Mouse (Mus musculus) forebrain, embryonic 11.5 days (tissue): ENCODE measurements at regions not wholly inside any gene's neighbourhood (a gene's known extent, or its start where the extent isn't known, plus 50 kb on each side); places are given as distances from the start of the nearest gene placed in this dataset.
A peak's percentile ranks its signal among the peaks of the same experiment; 100 is the strongest.

ENCODE experiments used
- ATAC-seq: fragments of 200-750 bp; cut with Nextera tagmentation; replicated peaks from 2 replicates; pipeline ENCODE4 v1.8.0; 2017; ENCODE audit warnings: moderate TSS enrichment; ENCODE audit not compliant: low FRiP score
- DNase-seq: peaks from one replicate; pipeline ENCODE4 v3.0.0-alpha.2; 2017; ENCODE audit warnings: low spot score
- H3K27ac ChIP-seq: fragments of 300-500 bp; sonication (generic); 2 replicates; pipeline ENCODE4 v1.5.1; 2014; ENCODE audit warnings: low read depth, low read length
- H3K27me3 ChIP-seq: fragments of 300-500 bp; sonication (generic); 2 replicates; pipeline ENCODE4 v1.6.1; 2014; ENCODE audit warnings: mild to moderate bottlenecking, low read length, mixed read lengths; ENCODE audit not compliant: control insufficient read depth, insufficient read depth
- H3K36me3 ChIP-seq: fragments of 300-500 bp; sonication (generic); 2 replicates; pipeline ENCODE4 v1.6.1; 2014; ENCODE audit warnings: mild to moderate bottlenecking, low read length, moderate library complexity, mixed read lengths; ENCODE audit not compliant: control insufficient read depth, insufficient read depth
- H3K4me1 ChIP-seq: fragments of 300-500 bp; sonication (generic); replicated peaks from 2 replicates; pipeline ENCODE4 v1.6.1; 2014; ENCODE audit warnings: low read length, mixed read lengths; ENCODE audit not compliant: control insufficient read depth, insufficient read depth
- H3K4me2 ChIP-seq: fragments of 300-500 bp; sonication (generic); 2 replicates; pipeline ENCODE4 v1.6.1; 2014; ENCODE audit warnings: low read depth, mild to moderate bottlenecking, low read length, moderate library complexity, mixed read lengths; ENCODE audit not compliant: severe bottlenecking
- H3K4me3 ChIP-seq: fragments of 300-500 bp; sonication (generic); 2 replicates; pipeline ENCODE4 v1.5.1; 2014; ENCODE audit warnings: low read depth, low read length
- H3K9ac ChIP-seq: fragments of 300-500 bp; sonication (generic); 2 replicates; pipeline ENCODE4 v1.6.1; 2014; ENCODE audit warnings: low read length
- H3K9me3 ChIP-seq: fragments of 300-500 bp; sonication (generic); 2 replicates; pipeline ENCODE4 v1.6.1; 2016; ENCODE audit warnings: low read length, mixed read lengths; ENCODE audit not compliant: control insufficient read depth
- WGBS: fragments of 180-500 bp; shearing (Covaris S2); extraction: QIAGEN DNeasy Blood & Tissue Kit; methylation state at CpG from one replicate; pipeline ENCODE4 v1.1.7; 2014; 5-methylcytosine and 5-hydroxymethylcytosine counted together

GRCm38 (mm10) chr8:12036349-12036748 is 196.1 kb downstream of the Tex29 start:
- 79% methylated on average over 3 of the region's 3 CpGs for WGBS
- H3K4me1 ChIP-seq = peaks cover 2% of the 10 kb centered on the region; the same call in 1 of the 2 replicates
- DNase-seq (no peak), ATAC-seq (no peak)
- H3K9me3 ChIP-seq = no peaks in the 10 kb centered on the region
- no peaks in the 10 kb centered on the region for H3K27me3 ChIP-seq
- no peak overlapping the region for H3K4me2 ChIP-seq
- H3K4me3 ChIP-seq = no peak overlapping the region
- no peak overlapping the region for H3K9ac ChIP-seq
- H3K27ac ChIP-seq = no peak overlapping the region
- no peaks in the 10 kb centered on the region for H3K36me3 ChIP-seq

GRCm38 (mm10) chr8:12040924-12041323 is 200.7 kb downstream of the Tex29 start:
- Histone ChIP-seq H3K36me3 (no peaks in the 10 kb centered on the region), H3K9me3 (no peaks in the 10 kb centered on the region), H3K4me1 (no peaks in the 10 kb centered on the region), H3K4me3 (no peak overlapping the region), H3K9ac (no peak overlapping the region), H3K4me2 (no peak overlapping the region), H3K27me3 (no peaks in the 10 kb centered on the region), H3K27ac (no peak overlapping the region)
- DNase-seq (no peak), ATAC-seq (no peak)
- WGBS = 88% methylated on average over 3 of the region's 3 CpGs

GRCm38 (mm10) chr8:12041662-12042061 is 201.4 kb downstream of the Tex29 start:
- WGBS = 75% methylated on average over 6 of the region's 6 CpGs

GRCm38 (mm10) chr8:12050841-12051240 is 210.6 kb downstream of the Tex29 start:
- ATAC-seq (no peak; the same call in 1 of the 2 replicates), DNase-seq (no peak)
- Histone ChIP-seq H3K27me3 (no peaks in the 10 kb centered on the region; the same call in 1 of the 2 replicates), H3K36me3 (no peaks in the 10 kb centered on the region), H3K4me3 (no peak overlapping the region), H3K9me3 (no peaks in the 10 kb centered on the region), H3K9ac (no peak overlapping the region), H3K4me2 (no peak overlapping the region), H3K27ac (no peak overlapping the region), H3K4me1 (peaks cover 11% of the 10 kb centered on the region)
- 12% methylated on average over 5 of the region's 5 CpGs for WGBS

More at GRCm38 (mm10) chr8:12041662-12042061, 201.4 kb downstream of the Tex29 start:
- no peaks in the 10 kb centered on the region for H3K9me3 ChIP-seq
- H3K4me2 ChIP-seq = no peak overlapping the region
- no peak for DNase-seq
- H3K4me1 ChIP-seq = no peaks in the 10 kb centered on the region
- no peak overlapping the region for H3K9ac ChIP-seq
- H3K27ac ChIP-seq = no peak overlapping the region
- H3K36me3 ChIP-seq = no peaks in the 10 kb centered on the region
- no peak overlapping the region for H3K4me3 ChIP-seq
- no peaks in the 10 kb centered on the region for H3K27me3 ChIP-seq
- no peak for ATAC-seq

- Histone ChIP-seq H3K4me1 (peaks cover 11% of the 10 kb centered on the region), H3K36me3 (no peaks in the 10 kb centered on the region), H3K4me2 (no peak overlapping the region), H3K9ac (peak overlapping the region; percentile 8; the same call in 1 of the 2 replicates), H3K27ac (peak overlapping the region; percentile 6; the same call in 1 of the 2 replicates), H3K9me3 (no peaks in the 10 kb centered on the region), H3K27me3 (no peaks in the 10 kb centered on the region; the same call in 1 of the 2 replicates), H3K4me3 (no peak overlapping the region)
- ATAC-seq = no peak
- 24% methylated on average over 12 of the region's 12 CpGs for WGBS
- no peak for DNase-seq
Measured at GRCm38 (mm10) chr8:12051357-12051756, 211.1 kb downstream of the Tex29 start.

GRCm38 (mm10) chr8:12055931-12056330 is 215.7 kb downstream of the Tex29 start:
- Histone ChIP-seq H3K36me3 (no peaks in the 10 kb centered on the region), H3K4me2 (no peak overlapping the region), H3K27ac (no peak overlapping the region), H3K9ac (no peak overlapping the region), H3K9me3 (no peaks in the 10 kb centered on the region), H3K27me3 (no peaks in the 10 kb centered on the region; the same call in 1 of the 2 replicates), H3K4me3 (no peak overlapping the region), H3K4me1 (peaks cover 11% of the 10 kb centered on the region)
- WGBS = 88% methylated on average over 9 of the region's 9 CpGs
- DNase-seq (no peak), ATAC-seq (no peak)

- no peak overlapping the region for H3K27ac ChIP-seq
- H3K9me3 ChIP-seq = no peaks in the 10 kb centered on the region
- WGBS = 55% methylated on average over 13 of the region's 13 CpGs
- no peak for DNase-seq
- no peaks in the 10 kb centered on the region for H3K36me3 ChIP-seq
- peaks cover 4% of the 10 kb centered on the region; the same call in 1 of the 2 replicates for H3K27me3 ChIP-seq
- no peak overlapping the region for H3K4me2 ChIP-seq
- H3K4me1 ChIP-seq = 0 out of 2 replicates have a peak, but pooled peaks cover 5% of the 10 kb centered on the region
- no peak overlapping the region for H3K4me3 ChIP-seq
- no peak for ATAC-seq
- no peak overlapping the region for H3K9ac ChIP-seq
Measured at GRCm38 (mm10) chr8:12061237-12061636, 217.4 kb upstream of the A230072I06Rik start.

- no peaks in the 10 kb centered on the region for H3K36me3 ChIP-seq
- H3K9ac ChIP-seq = no peak overlapping the region
- H3K4me2 ChIP-seq = no peak overlapping the region
- 86% methylated on average over 8 of the region's 8 CpGs for WGBS
- DNase-seq = no peak
- no peak overlapping the region for H3K4me3 ChIP-seq
- no peak overlapping the region for H3K27ac ChIP-seq
- no peaks in the 10 kb centered on the region for H3K9me3 ChIP-seq
- peaks cover 4% of the 10 kb centered on the region; the same call in 1 of the 2 replicates for H3K27me3 ChIP-seq
- H3K4me1 ChIP-seq = 0 out of 2 replicates have a peak, but pooled peaks cover 5% of the 10 kb centered on the region
- no peak for ATAC-seq
Measured at GRCm38 (mm10) chr8:12062710-12063109, 215.9 kb upstream of the A230072I06Rik start.

GRCm38 (mm10) chr8:12064664-12065063 is 214.0 kb upstream of the A230072I06Rik start:
- Histone ChIP-seq H3K9ac (no peak overlapping the region), H3K27me3 (peaks cover 4% of the 10 kb centered on the region; the same call in 1 of the 2 replicates), H3K27ac (no peak overlapping the region), H3K4me3 (no peak overlapping the region), H3K9me3 (no peaks in the 10 kb centered on the region), H3K4me1 (0 out of 2 replicates have a peak, but pooled peaks cover 5% of the 10 kb centered on the region), H3K4me2 (no peak overlapping the region), H3K36me3 (no peaks in the 10 kb centered on the region)
- 81% methylated on average over 7 of the region's 7 CpGs for WGBS
- DNase-seq (no peak), ATAC-seq (no peak)
